ENCODE assay signal across 14 mouse cellular contexts in genomic region chr9:60929290-60929983, GRCm38 (mm10).
"Had no signal": no experiment of that assay in that cellular context is flagged by ENCODE, and none has a peak within 500 bp of the region (broad histone marks: within the 10 kb centered on the region; RNA-seq: fewer than 3 reads in every experiment).

No protein-coding gene starts in this region.

- DNase-seq: kidney, adult 18-20 months; kidney, postnatal 10 days; kidney, postnatal 4 days; liver, embryonic 13.5 days; liver, postnatal 0 days; lung, postnatal 14 days; right cerebral cortex, adult 18-20 months; right cerebral cortex, postnatal 25 days; thymus, postnatal 36 days had no signal

- H3K4me2 ChIP-seq: liver, embryonic 13.5 days; lung, embryonic 15.5 days; midbrain, embryonic 15.5 days; neural tube, embryonic 12.5 days had no signal

- H3K27ac ChIP-seq: layer of hippocampus, adult 2 months; limb, embryonic 10.5 days; liver, embryonic 13.5 days; lung, embryonic 15.5 days; midbrain, embryonic 15.5 days; neural tube, embryonic 12.5 days had no signal

- H3K27me3 ChIP-seq: liver, embryonic 13.5 days; lung, embryonic 15.5 days; midbrain, embryonic 15.5 days; neural tube, embryonic 12.5 days had no signal

- H3K9ac ChIP-seq: liver, embryonic 13.5 days; liver, postnatal 0 days; lung, embryonic 15.5 days; midbrain, embryonic 15.5 days; neural tube, embryonic 12.5 days had no signal

- H3K9me3 ChIP-seq: limb, embryonic 10.5 days; liver, embryonic 13.5 days; lung, embryonic 15.5 days; midbrain, embryonic 15.5 days; neural tube, embryonic 12.5 days had no signal

- H3K4me3 ChIP-seq: layer of hippocampus, adult 2 months; limb, embryonic 10.5 days; liver, embryonic 13.5 days; lung, embryonic 15.5 days; midbrain, embryonic 15.5 days; neural tube, embryonic 12.5 days had no signal

- H3K4me1 ChIP-seq: liver, embryonic 13.5 days; midbrain, embryonic 15.5 days; neural tube, embryonic 12.5 days had no signal

- H3K36me3 ChIP-seq: limb, embryonic 10.5 days; liver, embryonic 13.5 days; lung, embryonic 15.5 days; midbrain, embryonic 15.5 days; neural tube, embryonic 12.5 days had no signal

- ATAC-seq: liver, postnatal 0 days; midbrain, embryonic 15.5 days had no signal
